Mouse (Mus musculus) lung, embryonic 16.5 days (tissue): ENCODE data around the gene Tmem245. TPM values are rescaled to one million over a fixed set of nuclear protein-coding genes. Genes with fewer than 3 reads are reported as not detected.
A peak's percentile ranks its signal among the peaks of the same experiment; 100 is the strongest.

Experiments used
- ATAC-seq: fragments of 200-750 bp; cut with Nextera tagmentation; 2 replicates; pipeline ENCODE4 v1.8.0; 2017; ENCODE audit warnings: low read depth, mild to moderate bottlenecking, moderate library complexity
- H3K27ac ChIP-seq: fragments of 300-500 bp; sonication (generic); 2 replicates; pipeline ENCODE4 v1.5.1; 2014; ENCODE audit warnings: mild to moderate bottlenecking, control low read depth, low read length
- H3K27me3 ChIP-seq: fragments of 300-500 bp; sonication (generic); 2 replicates; pipeline ENCODE4 v1.6.1; 2014; ENCODE audit warnings: low read depth, low read length, mixed read lengths; ENCODE audit not compliant: control insufficient read depth, insufficient read depth
- H3K36me3 ChIP-seq: fragments of 300-500 bp; sonication (generic); 2 replicates; pipeline ENCODE4 v1.6.1; 2014; ENCODE audit warnings: low read length; ENCODE audit not compliant: control insufficient read depth, insufficient read depth
- H3K4me1 ChIP-seq: fragments of 300-500 bp; sonication (generic); replicated peaks from 2 replicates; pipeline ENCODE4 v1.6.1; 2014; ENCODE audit warnings: low read length, mixed read lengths; ENCODE audit not compliant: control insufficient read depth, insufficient read depth
- H3K4me2 ChIP-seq: fragments of 300-500 bp; sonication (generic); 2 replicates; pipeline ENCODE4 v1.6.1; 2014; ENCODE audit warnings: low read depth, low read length, control low read depth
- H3K4me3 ChIP-seq: fragments of 300-500 bp; sonication (generic); 2 replicates; pipeline ENCODE4 v1.5.1; 2014; ENCODE audit warnings: mild to moderate bottlenecking, low read length, control low read depth
- H3K9ac ChIP-seq: fragments of 300-500 bp; sonication (generic); 2 replicates; pipeline ENCODE4 v1.6.1; 2014; ENCODE audit warnings: low read length, control low read depth
- H3K9me3 ChIP-seq: fragments of 300-500 bp; sonication (generic); 2 replicates; pipeline ENCODE4 v1.6.1; 2016; ENCODE audit warnings: low read length; ENCODE audit not compliant: control insufficient read depth
- WGBS: fragments of 180-500 bp; shearing (Covaris S2); extraction: QIAGEN DNeasy Blood & Tissue Kit; methylation state at CpG from one replicate; pipeline ENCODE4 v1.1.7; 2014; 5-methylcytosine and 5-hydroxymethylcytosine counted together
- polyA plus RNA-seq: library from polyadenylated mRNA; unstranded; fragments of >200 nt; fragmentation: Nextera tagmentation; extraction: Ambion mirVana; gene quantifications from 2 replicates; pipeline ENCODE4 v1.2.1, GENCODE M21; 2015

Gene Tmem245
- polyA plus RNA-seq, 1 experiment from 2014 or later, result 9.5 TPM

DNA sequence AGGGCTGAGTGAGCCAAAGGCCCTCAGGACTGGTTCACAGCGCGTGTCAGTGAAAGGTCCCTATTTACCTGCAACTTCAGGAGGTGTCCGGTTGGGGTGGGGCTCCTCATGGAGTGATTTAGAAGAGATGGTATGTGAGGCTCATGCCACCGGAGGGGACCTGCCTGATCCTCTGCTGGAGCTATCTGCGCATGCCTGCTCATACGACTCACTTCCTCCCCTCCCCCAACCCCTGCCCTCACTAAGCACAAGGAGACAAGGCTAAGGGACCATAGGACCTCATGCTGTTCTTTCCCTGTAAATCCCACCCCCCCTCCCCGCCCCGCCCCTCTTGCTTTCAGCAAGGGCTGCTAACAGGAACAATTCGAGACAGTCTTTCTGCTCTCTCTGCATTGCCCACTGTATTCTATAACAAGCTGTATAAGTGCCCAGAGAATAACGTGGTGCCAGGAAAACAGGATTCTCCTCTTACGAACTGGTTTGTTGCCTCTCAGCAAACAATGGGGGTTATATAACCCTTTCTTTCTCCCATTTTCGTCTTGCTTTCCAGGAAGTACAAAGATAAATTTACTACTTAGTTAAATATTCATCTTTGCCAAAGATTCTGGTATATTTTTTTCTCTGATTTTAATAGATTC lies 101.2 kb downstream of the Tmem245 start:
- Histone ChIP-seq H3K27me3 (no peaks in the 10 kb centered on the region), H3K27ac (no peak overlapping the region), H3K36me3 (peaks cover 9% of the 10 kb centered on the region), H3K4me1 (peaks cover 6% of the 10 kb centered on the region), H3K9ac (no peak overlapping the region), H3K4me3 (no peak overlapping the region), H3K9me3 (no peaks in the 10 kb centered on the region), H3K4me2 (no peak overlapping the region)
- no peak for ATAC-seq
- WGBS, result 69% methylated on average over 11 of the region's 12 CpGs

DNA sequence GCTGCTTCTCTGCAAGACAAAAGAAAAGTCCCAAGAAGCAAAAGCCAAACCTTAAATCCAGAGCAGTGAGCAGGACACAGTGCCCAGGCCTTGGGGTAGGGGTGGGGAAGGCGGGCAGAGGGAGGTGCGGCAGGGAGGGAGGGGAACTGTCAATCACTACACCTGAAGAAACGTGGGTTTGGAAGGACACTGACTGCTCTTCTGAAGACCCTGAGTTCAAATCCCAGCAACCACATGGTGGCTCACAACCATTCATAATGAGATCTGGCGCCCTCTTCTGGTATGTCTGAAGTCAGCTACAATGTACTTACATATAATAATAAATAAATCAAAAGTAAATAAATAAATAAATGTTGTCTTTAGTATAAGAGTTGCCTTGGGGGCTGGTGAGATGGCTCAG lies 102.3 kb downstream of the Tmem245 start:
- WGBS, result 88% methylated on average over 4 of the region's 4 CpGs
- H3K4me2 ChIP-seq, result no peak overlapping the region
- H3K36me3 ChIP-seq, result peaks cover 9% of the 10 kb centered on the region
- no peak for ATAC-seq
- no peaks in the 10 kb centered on the region for H3K9me3 ChIP-seq
- H3K4me3 ChIP-seq, result no peak overlapping the region
- H3K27me3 ChIP-seq, result no peaks in the 10 kb centered on the region
- peaks cover 4% of the 10 kb centered on the region; the same call in 1 of the 2 replicates for H3K4me1 ChIP-seq
- no peak overlapping the region for H3K27ac ChIP-seq
- no peak overlapping the region for H3K9ac ChIP-seq

DNA sequence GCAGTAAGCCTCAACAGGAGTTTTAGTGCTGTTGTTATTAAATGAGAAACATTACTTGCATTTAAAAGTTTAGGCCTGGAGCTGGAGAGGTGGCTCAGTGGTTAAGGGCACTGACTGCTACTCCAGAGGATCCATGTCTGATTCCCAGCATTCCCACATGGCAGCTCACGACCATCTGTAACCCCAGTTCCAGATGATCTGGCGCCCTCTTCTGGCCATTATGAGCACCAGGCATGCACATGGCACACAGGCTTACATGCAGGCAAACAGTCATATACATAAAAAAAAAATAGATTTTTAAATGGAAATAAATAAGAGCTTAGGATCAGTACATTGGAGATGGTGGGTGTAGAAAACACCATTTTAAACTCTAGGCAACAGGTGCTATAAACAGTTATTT lies 103.3 kb downstream of the Tmem245 start:
- Histone ChIP-seq H3K4me1 (peaks cover 4% of the 10 kb centered on the region; the same call in 1 of the 2 replicates), H3K4me3 (no peak overlapping the region), H3K9ac (no peak overlapping the region), H3K36me3 (peaks cover 9% of the 10 kb centered on the region), H3K9me3 (no peaks in the 10 kb centered on the region), H3K4me2 (no peak overlapping the region), H3K27me3 (no peaks in the 10 kb centered on the region), H3K27ac (no peak overlapping the region)
- no peak for ATAC-seq
- WGBS, result 91% methylated on average over 2 of the region's 2 CpGs

DNA sequence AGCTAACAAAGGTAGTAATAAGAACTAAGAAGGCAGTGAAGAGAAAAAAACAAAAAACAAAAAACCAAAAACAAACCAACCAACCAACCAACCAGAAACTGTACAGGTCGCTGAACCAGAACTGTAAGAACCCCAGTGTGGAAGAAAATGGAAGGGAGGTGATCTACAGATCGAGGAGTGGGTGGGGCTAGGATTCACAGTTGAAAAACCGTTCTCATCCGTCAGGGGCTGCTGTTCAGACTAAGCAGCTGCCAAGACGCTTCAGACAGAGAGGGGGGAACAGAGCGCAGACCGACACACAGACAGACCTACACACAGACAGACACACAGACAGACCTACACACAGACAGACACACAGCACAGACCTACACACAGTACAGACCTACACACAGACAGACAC lies 104.7 kb downstream of the Tmem245 start:
- Histone ChIP-seq H3K4me2 (no peak overlapping the region), H3K9me3 (no peaks in the 10 kb centered on the region), H3K36me3 (peaks cover 9% of the 10 kb centered on the region), H3K9ac (no peak overlapping the region), H3K4me1 (peaks cover 4% of the 10 kb centered on the region; the same call in 1 of the 2 replicates), H3K4me3 (no peak overlapping the region), H3K27me3 (no peaks in the 10 kb centered on the region), H3K27ac (no peak overlapping the region)
- no peak for ATAC-seq
- WGBS, result 60% methylated on average over 7 of the region's 7 CpGs

GRCm38 (mm10) chr4:56840297-56840696 lies 106.9 kb downstream of the Tmem245 start:
- H3K9me3 ChIP-seq, result no peaks in the 10 kb centered on the region
- ATAC-seq, result 0 out of 2 replicates have a peak, but pooled peaks have one; percentile 26
- WGBS, result 47% methylated on average over 3 of the region's 3 CpGs
- no peak overlapping the region for H3K9ac ChIP-seq
- H3K4me1 ChIP-seq, result peaks cover 4% of the 10 kb centered on the region; the same call in 1 of the 2 replicates
- no peaks in the 10 kb centered on the region for H3K27me3 ChIP-seq
- peaks cover 12% of the 10 kb centered on the region for H3K36me3 ChIP-seq
- H3K4me2 ChIP-seq, result no peak overlapping the region
- no peak overlapping the region for H3K27ac ChIP-seq
- H3K4me3 ChIP-seq, result no peak overlapping the region

DNA sequence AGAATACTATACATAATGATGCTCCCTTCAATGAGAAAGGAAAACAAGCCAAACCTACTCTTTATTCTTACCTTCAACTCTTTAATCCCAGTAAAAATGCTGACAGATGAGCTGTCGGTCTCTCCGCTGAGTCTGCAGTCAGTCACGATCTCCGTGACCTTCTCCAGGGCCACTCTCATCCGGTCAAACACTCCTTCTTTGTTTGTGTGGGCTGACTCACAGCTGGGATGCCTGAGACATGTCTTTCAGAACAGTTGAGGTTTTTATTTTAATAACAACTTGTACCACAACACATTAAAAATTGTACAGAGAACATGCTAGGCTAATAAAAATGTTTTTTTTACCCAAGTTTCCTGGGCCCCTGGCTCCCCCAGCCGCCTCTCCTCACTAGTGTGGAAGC lies 109.6 kb downstream of the Tmem245 start:
- no peak for ATAC-seq
- no peak overlapping the region for H3K27ac ChIP-seq
- no peaks in the 10 kb centered on the region for H3K27me3 ChIP-seq
- WGBS, result 65% methylated on average over 6 of the region's 6 CpGs
- peaks cover 3% of the 10 kb centered on the region for H3K36me3 ChIP-seq
- H3K4me2 ChIP-seq, result no peak overlapping the region
- peaks cover 4% of the 10 kb centered on the region; the same call in 1 of the 2 replicates for H3K4me1 ChIP-seq
- no peaks in the 10 kb centered on the region for H3K9me3 ChIP-seq
- no peak overlapping the region for H3K4me3 ChIP-seq
- no peak overlapping the region for H3K9ac ChIP-seq

GRCm38 (mm10) chr4:56831998-56832397 lies 115.2 kb downstream of the Tmem245 start:
- H3K4me3 ChIP-seq, result no peak overlapping the region
- 66% methylated on average over 7 of the region's 7 CpGs for WGBS
- peaks cover 4% of the 10 kb centered on the region for H3K36me3 ChIP-seq
- H3K4me1 ChIP-seq, result peaks cover 4% of the 10 kb centered on the region
- ATAC-seq, result no peak
- no peaks in the 10 kb centered on the region for H3K9me3 ChIP-seq
- no peak overlapping the region for H3K9ac ChIP-seq
- H3K27me3 ChIP-seq, result no peaks in the 10 kb centered on the region
- no peak overlapping the region for H3K4me2 ChIP-seq
- no peak overlapping the region for H3K27ac ChIP-seq

GRCm38 (mm10) chr4:56831013-56831609 lies 116.1 kb downstream of the Tmem245 start:
- Histone ChIP-seq H3K36me3 (peaks cover 2% of the 10 kb centered on the region; the same call in 1 of the 2 replicates), H3K9me3 (no peaks in the 10 kb centered on the region), H3K4me3 (no peak overlapping the region), H3K4me1 (peaks cover 4% of the 10 kb centered on the region), H3K9ac (no peak overlapping the region), H3K27ac (no peak overlapping the region), H3K27me3 (no peaks in the 10 kb centered on the region), H3K4me2 (peak overlapping the region; percentile 6; the same call in 1 of the 2 replicates)
- WGBS, result 35% methylated on average over 13 of the region's 13 CpGs
- peak; percentile 67 for ATAC-seq

- no peak overlapping the region for H3K27ac ChIP-seq
Observed at GRCm38 (mm10) chr4:56829511-56829921, 117.7 kb downstream of the Tmem245 start.

More at GRCm38 (mm10) chr4:56829511-56829921, 117.7 kb downstream of the Tmem245 start:
- WGBS, result 70% methylated on average over 7 of the region's 7 CpGs
- no peak overlapping the region for H3K4me3 ChIP-seq
- peaks cover 2% of the 10 kb centered on the region; the same call in 1 of the 2 replicates for H3K36me3 ChIP-seq
- H3K4me2 ChIP-seq, result no peak overlapping the region
- no peaks in the 10 kb centered on the region for H3K27me3 ChIP-seq
- peaks cover 4% of the 10 kb centered on the region for H3K4me1 ChIP-seq
- ATAC-seq, result peak; percentile 54; the same call in 1 of the 2 replicates
- no peak overlapping the region for H3K9ac ChIP-seq
- no peaks in the 10 kb centered on the region for H3K9me3 ChIP-seq
